Mouse (Mus musculus) limb, embryonic 13.5 days (tissue): ENCODE data around the gene Selenow. TPM values are rescaled to one million over a fixed set of nuclear protein-coding genes. Genes with fewer than 3 reads are reported as not detected.
A peak's percentile ranks its signal among the peaks of the same experiment; 100 is the strongest.

Experiments
- ATAC-seq: fragments of 200-750 bp; cut with Nextera tagmentation; 2 replicates; pipeline ENCODE4 v1.8.0; 2017; ENCODE audit warnings: low read depth, moderate number of reproducible peaks, moderate TSS enrichment; ENCODE audit not compliant: low FRiP score
- H3K27ac ChIP-seq: fragments of 300-500 bp; sonication (generic); 2 replicates; pipeline ENCODE4 v1.5.1; 2015; ENCODE audit warnings: inconsistent platforms, mild to moderate bottlenecking, moderate library complexity
- H3K27me3 ChIP-seq: fragments of 300-500 bp; sonication (generic); 2 replicates; pipeline ENCODE4 v1.6.1; 2015; ENCODE audit warnings: mild to moderate bottlenecking, inconsistent platforms
- H3K36me3 ChIP-seq: fragments of 300-500 bp; sonication (generic); 2 replicates; pipeline ENCODE4 v1.6.1; 2015; ENCODE audit warnings: inconsistent platforms, mild to moderate bottlenecking, moderate library complexity
- H3K4me1 ChIP-seq: fragments of 300-500 bp; sonication (generic); 2 replicates; pipeline ENCODE4 v1.6.1; 2015; ENCODE audit warnings: inconsistent platforms
- H3K4me2 ChIP-seq: fragments of 300-500 bp; sonication (generic); replicated peaks from 2 replicates; pipeline ENCODE4 v1.6.1; 2015; ENCODE audit warnings: inconsistent platforms, mild to moderate bottlenecking, moderate library complexity
- H3K4me3 ChIP-seq: fragments of 300-500 bp; sonication (generic); 2 replicates; pipeline ENCODE4 v1.5.1; 2015; ENCODE audit warnings: moderate library complexity, mild to moderate bottlenecking, inconsistent platforms
- H3K9ac ChIP-seq: fragments of 300-500 bp; sonication (generic); 2 replicates; pipeline ENCODE4 v1.6.1; 2015; ENCODE audit warnings: mild to moderate bottlenecking, inconsistent platforms
- H3K9me3 ChIP-seq: fragments of 300-500 bp; sonication (generic); 2 replicates; pipeline ENCODE4 v1.6.1; 2016; ENCODE audit warnings: inconsistent platforms
- WGBS: fragments of 180-500 bp; shearing (Covaris S2); methylation state at CpG from one replicate; pipeline ENCODE4 v1.1.7; 2015; 5-methylcytosine and 5-hydroxymethylcytosine counted together
- polyA plus RNA-seq: library from polyadenylated mRNA; unstranded; fragments of >200 nt; fragmentation: Nextera tagmentation; extraction: Ambion mirVana; gene quantifications from 2 replicates; pipeline ENCODE4 v1.2.1, GENCODE M21; 2015

The Selenow gene
- polyA plus RNA-seq, 1 experiment from 2014 or later, result 943 TPM

DNA sequence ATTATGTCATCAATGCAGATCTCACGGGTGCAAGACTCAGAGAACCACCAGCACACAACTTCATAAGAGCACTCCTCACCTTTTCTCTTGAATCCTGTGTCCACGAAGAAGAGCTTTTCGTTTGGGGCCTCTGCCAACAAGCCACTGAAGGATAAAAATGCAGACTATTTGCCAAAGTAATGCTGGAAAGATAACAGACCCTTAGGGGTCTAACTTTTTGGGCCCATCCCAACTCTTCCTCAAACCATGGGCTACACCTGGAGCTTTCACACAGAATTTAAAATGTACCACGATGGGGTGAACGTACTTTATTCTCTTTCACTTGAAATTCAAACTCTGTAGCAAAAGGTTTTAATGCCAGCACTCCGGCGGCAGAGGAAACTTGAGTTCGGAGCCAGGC is 23.0 kb upstream of the Selenow start:
- no peak for ATAC-seq
- 0 out of 2 replicates have a peak, but pooled peaks cover 4% of the 10 kb centered on the region for H3K27me3 ChIP-seq
- peak overlapping the region; percentile 91 for H3K4me2 ChIP-seq
- H3K36me3 ChIP-seq, result peaks cover 51% of the 10 kb centered on the region
- H3K4me1 ChIP-seq, result peaks cover 27% of the 10 kb centered on the region
- peak overlapping the region; percentile 69 for H3K4me3 ChIP-seq
- peak overlapping the region; percentile 75 for H3K9ac ChIP-seq
- WGBS, result 7% methylated on average over 8 of the region's 8 CpGs
- H3K27ac ChIP-seq, result peak overlapping the region; percentile 93
- no peaks in the 10 kb centered on the region for H3K9me3 ChIP-seq

DNA sequence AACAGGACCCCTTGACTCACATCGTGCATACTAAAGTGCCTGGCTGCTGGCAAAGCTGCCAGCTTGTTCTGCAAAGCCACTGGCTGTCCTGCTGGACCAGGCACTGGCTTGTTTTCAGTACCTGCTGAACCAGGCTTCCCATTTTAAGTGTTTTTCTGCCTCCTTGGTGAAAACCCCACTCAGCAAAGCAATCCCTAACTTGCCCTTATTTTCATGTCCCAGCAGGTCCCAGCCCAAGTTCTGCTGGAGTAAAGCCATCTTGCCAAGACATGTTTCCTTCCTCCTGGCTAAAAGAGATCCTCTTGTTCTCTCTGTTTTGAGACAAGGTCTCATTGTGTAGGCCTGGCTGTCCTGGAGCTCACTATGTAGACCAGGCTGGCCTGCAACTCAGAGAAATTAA is 22.1 kb upstream of the Selenow start:
- H3K4me3 ChIP-seq, result peak overlapping the region; percentile 69
- peak overlapping the region; percentile 25; the same call in 1 of the 2 replicates for H3K9ac ChIP-seq
- H3K9me3 ChIP-seq, result no peaks in the 10 kb centered on the region
- WGBS, result 92% methylated on average over 1 of the region's 1 CpGs
- peaks cover 52% of the 10 kb centered on the region for H3K36me3 ChIP-seq
- H3K27me3 ChIP-seq, result 0 out of 2 replicates have a peak, but pooled peaks cover under 1% of the 10 kb centered on the region
- no peak for ATAC-seq
- H3K4me2 ChIP-seq, result peak overlapping the region; percentile 91
- no peak overlapping the region for H3K27ac ChIP-seq
- peaks cover 27% of the 10 kb centered on the region for H3K4me1 ChIP-seq

DNA sequence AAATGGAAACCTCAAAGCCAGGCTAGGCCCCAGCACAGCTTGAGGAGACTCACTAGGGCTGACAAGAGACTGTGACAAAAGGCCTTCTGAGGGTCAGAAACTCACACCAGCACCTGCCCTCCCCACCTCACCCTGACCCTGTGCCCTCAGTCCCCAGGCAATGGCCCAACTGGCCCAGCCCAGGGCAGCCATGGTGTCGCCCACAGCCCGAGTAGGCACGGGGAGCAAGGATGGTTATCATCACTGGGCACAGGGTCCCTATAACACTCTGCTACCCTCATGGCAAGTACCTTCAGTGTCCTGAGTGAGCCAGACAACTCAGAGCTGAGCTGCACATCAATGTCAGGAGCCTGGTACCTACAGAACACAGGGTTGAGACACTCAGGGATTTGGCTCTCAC is 16.4 kb upstream of the Selenow start:
- H3K27me3 ChIP-seq, result no peaks in the 10 kb centered on the region
- no peak overlapping the region for H3K4me3 ChIP-seq
- WGBS, result 98% methylated on average over 3 of the region's 3 CpGs
- H3K36me3 ChIP-seq, result peaks cover 86% of the 10 kb centered on the region
- H3K9me3 ChIP-seq, result no peaks in the 10 kb centered on the region
- no peak overlapping the region for H3K4me2 ChIP-seq
- H3K9ac ChIP-seq, result no peak overlapping the region
- peaks cover 3% of the 10 kb centered on the region; the same call in 1 of the 2 replicates for H3K4me1 ChIP-seq
- no peak overlapping the region; the same call in 1 of the 2 replicates for H3K27ac ChIP-seq
- no peak for ATAC-seq

DNA sequence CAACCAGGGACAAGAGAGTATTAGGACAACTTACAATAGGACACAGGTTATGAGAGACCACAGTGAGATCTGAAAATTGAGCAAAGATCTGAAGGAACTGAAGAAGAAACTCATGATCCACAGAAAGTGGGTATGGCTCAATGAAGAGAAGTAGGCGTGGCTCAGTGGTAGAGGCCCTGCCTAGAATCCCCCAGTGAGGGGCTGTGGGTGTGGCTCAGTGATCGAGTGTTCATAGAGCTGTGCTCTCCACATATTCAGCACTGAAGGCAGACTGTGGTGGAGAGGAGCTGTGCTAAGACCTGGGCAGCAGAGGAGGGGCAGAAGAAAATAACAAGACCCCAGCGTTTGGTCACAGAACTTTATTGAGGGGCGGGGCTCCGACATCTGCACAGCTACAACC is 15.3 kb upstream of the Selenow start:
- Histone ChIP-seq H3K9ac (no peak overlapping the region), H3K36me3 (peaks cover 74% of the 10 kb centered on the region), H3K4me3 (no peak overlapping the region), H3K27me3 (no peaks in the 10 kb centered on the region), H3K4me2 (no peak overlapping the region), H3K9me3 (no peaks in the 10 kb centered on the region), H3K27ac (no peak overlapping the region), H3K4me1 (peaks cover 6% of the 10 kb centered on the region; the same call in 1 of the 2 replicates)
- WGBS, result 86% methylated on average over 5 of the region's 5 CpGs
- no peak for ATAC-seq

DNA sequence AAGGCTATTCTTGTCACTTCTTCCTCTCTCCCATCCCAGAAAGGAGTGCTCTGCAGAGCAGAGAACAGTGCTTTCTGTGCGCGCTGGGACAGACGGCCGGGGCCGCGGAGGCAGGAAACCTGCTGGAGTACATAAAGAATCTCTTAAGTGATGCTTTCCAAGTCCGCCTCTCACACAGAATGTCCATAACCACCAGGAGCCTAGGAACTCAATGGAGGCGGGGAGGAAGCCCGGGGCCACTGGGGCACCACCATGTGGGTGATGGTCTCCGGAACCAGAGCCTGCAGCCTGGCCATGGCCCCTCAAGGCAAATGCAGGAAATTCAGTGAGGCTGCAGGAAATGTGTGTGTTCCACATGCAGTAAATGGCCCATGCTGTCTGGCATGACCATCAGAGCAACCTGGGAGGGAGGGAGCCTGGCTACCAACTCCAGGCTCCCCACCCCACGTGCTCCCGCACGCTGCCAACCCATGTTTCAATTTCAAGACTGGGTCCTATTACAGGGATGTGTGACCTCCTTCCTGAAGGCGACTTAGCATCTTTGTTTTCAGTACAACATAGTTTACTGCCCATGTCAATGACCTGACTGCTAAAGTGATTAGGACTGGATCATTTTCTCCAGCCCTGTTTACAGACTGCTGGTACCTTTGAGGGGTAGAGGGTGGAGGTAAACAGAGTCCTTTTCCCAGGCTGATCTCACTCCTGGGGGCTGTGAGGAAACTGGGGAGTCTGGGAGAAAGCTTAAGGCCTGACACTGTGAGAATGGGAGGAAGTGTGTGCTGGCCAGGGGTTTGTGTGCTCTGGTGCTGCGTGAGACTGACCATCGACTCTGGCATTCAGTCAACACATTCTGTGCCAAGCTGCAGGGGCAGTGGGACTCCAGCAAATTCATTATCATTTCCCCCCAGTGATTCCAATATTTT is 11.5 kb upstream of the Selenow start:
- H3K27ac ChIP-seq, result peak overlapping the region; percentile 2; the same call in 1 of the 2 replicates
- H3K9me3 ChIP-seq, result no peaks in the 10 kb centered on the region
- H3K4me3 ChIP-seq, result no peak overlapping the region
- H3K36me3 ChIP-seq, result peaks cover 36% of the 10 kb centered on the region
- peaks cover 6% of the 10 kb centered on the region; the same call in 1 of the 2 replicates for H3K4me1 ChIP-seq
- WGBS, result 54% methylated on average over 16 of the region's 16 CpGs
- H3K4me2 ChIP-seq, result no peak overlapping the region
- ATAC-seq, result no peak
- no peak overlapping the region for H3K9ac ChIP-seq
- H3K27me3 ChIP-seq, result no peaks in the 10 kb centered on the region

DNA sequence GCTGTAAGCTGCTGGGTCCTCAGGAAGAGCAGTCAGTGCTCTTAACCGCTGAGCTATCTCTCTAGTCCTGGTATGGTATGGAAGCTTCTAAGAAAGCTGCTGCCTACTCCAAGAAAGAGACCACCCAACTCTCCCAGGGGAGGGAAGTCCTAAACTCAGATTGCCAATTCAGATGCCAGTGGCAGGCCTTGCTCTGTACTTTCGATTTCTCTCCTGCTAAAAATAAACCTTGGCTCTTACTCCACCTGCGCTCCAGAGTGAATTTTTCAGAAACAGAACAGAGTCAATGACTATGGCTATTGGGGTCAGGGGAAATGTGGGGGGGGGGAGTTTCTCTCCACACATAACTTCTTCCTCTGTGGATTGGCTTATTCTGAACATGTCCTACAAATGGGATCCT is 9.4 kb upstream of the Selenow start:
- H3K4me1 ChIP-seq, result peaks cover 6% of the 10 kb centered on the region; the same call in 1 of the 2 replicates

DNA sequence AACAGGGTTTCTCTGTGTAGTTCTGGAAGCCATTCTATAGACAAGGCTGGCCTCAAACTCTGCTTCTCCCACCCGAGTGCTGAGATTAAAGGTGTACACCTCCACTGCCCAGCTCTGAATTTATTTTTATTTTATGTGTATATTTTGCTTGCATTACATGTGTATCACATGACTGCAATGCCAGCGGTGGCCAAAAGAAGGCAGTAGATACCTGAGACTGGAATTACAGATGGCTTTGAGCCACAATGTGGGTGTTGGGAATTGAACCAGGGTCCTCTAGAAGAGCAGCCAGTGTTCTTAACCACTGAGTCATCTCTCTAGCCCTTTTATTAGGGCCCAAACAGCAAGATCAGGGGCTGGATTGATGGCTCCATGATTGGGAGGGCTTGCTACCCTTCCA is 8.3 kb upstream of the Selenow start:
- Histone ChIP-seq H3K27me3 (no peaks in the 10 kb centered on the region), H3K4me3 (no peak overlapping the region), H3K36me3 (peaks cover 5% of the 10 kb centered on the region), H3K9ac (no peak overlapping the region), H3K9me3 (no peaks in the 10 kb centered on the region), H3K4me2 (no peak overlapping the region), H3K4me1 (peaks cover 6% of the 10 kb centered on the region; the same call in 1 of the 2 replicates), H3K27ac (no peak overlapping the region)
- WGBS, result 62% methylated on average over 2 of the region's 2 CpGs
- ATAC-seq, result no peak

More for the DNA sequence above, 9.4 kb upstream of the Selenow start:
- Histone ChIP-seq H3K4me2 (no peak overlapping the region), H3K9me3 (no peaks in the 10 kb centered on the region), H3K36me3 (peaks cover 16% of the 10 kb centered on the region), H3K27ac (no peak overlapping the region), H3K4me3 (no peak overlapping the region), H3K27me3 (no peaks in the 10 kb centered on the region), H3K9ac (no peak overlapping the region)
- ATAC-seq, result no peak
- WGBS, result 84% methylated on average over 3 of the region's 3 CpGs

DNA sequence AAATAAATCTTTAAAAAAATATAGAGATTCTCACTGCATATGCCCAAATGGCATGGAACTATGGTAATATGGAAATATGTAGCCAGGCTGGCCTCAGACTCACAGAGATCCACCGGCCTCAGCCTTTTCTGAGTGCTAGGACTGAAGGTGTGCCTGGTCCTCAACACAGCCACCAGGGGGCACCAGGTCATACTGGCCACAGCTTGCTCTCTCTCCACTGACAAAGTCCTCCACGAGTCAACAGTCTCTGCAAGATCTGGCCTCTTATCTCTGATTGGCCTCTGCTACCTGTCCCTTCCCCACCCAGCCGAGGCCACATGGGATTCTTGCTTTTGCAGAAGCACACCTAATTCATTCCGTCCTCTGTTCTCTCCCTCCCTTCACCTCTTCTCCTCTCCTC is 7.7 kb upstream of the Selenow start:
- Histone ChIP-seq H3K27ac (no peak overlapping the region), H3K36me3 (no peaks in the 10 kb centered on the region), H3K9me3 (no peaks in the 10 kb centered on the region), H3K9ac (no peak overlapping the region), H3K27me3 (no peaks in the 10 kb centered on the region), H3K4me1 (peaks cover 6% of the 10 kb centered on the region; the same call in 1 of the 2 replicates), H3K4me3 (no peak overlapping the region), H3K4me2 (no peak overlapping the region)
- WGBS, result 36% methylated on average over 4 of the region's 4 CpGs
- no peak for ATAC-seq

DNA sequence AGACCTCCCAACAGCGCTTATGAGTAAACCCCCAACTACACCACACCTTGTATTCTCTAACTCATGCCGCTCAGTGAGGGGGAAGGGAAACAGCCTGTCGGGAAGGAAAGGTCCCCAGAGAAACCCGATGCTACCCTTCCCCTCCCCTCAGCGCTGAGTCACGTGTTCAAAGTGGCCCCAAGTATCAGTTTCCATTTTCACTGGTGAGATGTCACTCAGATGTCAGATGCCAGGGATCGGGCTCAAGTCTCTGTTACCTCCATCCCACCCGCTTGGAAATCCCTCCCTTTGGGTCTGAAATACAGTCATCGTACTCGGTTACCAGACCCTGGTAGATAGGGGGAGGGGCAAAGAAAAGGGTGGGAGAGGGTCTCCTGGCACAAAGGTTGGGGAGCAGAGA is 406 bp downstream of the Selenow start:
- no peaks in the 10 kb centered on the region for H3K27me3 ChIP-seq
- 0% methylated on average over 10 of the region's 10 CpGs for WGBS
- peak; percentile 46 for ATAC-seq

DNA sequence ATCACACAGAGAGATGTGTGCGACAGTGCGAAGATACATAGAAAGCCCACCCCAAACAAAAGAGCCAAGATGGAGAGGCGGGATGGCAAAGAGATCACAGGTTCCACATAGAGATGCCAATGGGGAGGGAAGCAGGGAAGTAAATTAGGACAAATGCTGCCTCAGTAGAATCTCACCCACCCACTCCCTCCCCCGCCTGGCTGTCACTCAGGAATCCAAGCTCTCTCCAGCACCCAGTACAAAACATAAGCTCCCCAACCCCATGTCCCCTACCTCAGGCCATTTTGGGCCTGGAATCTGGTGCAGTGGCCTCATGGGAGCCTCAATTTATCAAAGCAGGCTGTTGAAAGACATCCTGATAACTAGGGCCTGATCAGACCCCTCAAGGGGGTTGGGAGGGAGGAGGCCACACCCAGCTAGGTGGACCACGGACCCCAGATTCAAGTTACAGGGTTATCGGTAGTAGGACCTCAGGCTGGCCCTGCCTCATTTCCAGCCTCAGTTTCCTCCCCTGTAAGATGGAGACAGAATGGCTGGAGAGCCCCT is 1.5 kb downstream of the Selenow start:
- ATAC-seq, result no peak
- Histone ChIP-seq H3K27me3 (no peaks in the 10 kb centered on the region), H3K9ac (peak overlapping the region; percentile 80), H3K4me3 (peak overlapping the region; percentile 77), H3K9me3 (no peaks in the 10 kb centered on the region), H3K4me2 (peak overlapping the region; percentile 76), H3K27ac (no peak overlapping the region), H3K36me3 (peaks cover 39% of the 10 kb centered on the region), H3K4me1 (peaks cover 24% of the 10 kb centered on the region)
- WGBS, result 88% methylated on average over 6 of the region's 6 CpGs

More for the DNA sequence above, 406 bp downstream of the Selenow start:
- no peaks in the 10 kb centered on the region for H3K9me3 ChIP-seq
- H3K27ac ChIP-seq, result peak overlapping the region; percentile 81
- peak overlapping the region; percentile 76 for H3K4me2 ChIP-seq
- peak overlapping the region; percentile 80 for H3K9ac ChIP-seq
- peak overlapping the region; percentile 77 for H3K4me3 ChIP-seq
- H3K4me1 ChIP-seq, result peaks cover 24% of the 10 kb centered on the region
- H3K36me3 ChIP-seq, result peaks cover 35% of the 10 kb centered on the region

DNA sequence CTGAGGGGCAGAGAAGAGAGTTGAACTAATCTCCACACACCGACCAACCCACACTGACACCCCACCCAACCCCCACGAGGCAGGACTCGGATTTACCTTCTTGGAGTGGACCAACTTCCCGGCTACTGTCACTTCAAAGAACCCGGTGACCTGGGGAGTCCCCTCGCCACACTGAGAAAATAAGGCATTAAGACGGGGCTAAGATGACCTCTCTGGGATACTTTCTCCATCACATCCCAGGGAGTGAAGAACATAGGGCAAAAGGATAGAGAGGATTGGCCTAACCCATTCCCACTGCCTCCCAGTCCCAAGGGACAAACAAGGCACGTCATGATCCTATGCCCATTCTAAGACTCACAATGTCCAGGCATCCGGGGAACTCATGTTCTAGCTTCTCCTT is 2.3 kb downstream of the Selenow start:
- Histone ChIP-seq H3K4me2 (peak overlapping the region; percentile 76), H3K9ac (no peak overlapping the region), H3K4me1 (peaks cover 24% of the 10 kb centered on the region), H3K36me3 (peaks cover 39% of the 10 kb centered on the region), H3K9me3 (no peaks in the 10 kb centered on the region), H3K27ac (no peak overlapping the region), H3K27me3 (no peaks in the 10 kb centered on the region), H3K4me3 (peak overlapping the region; percentile 77)
- 95% methylated on average over 9 of the region's 9 CpGs for WGBS
- no peak for ATAC-seq

DNA sequence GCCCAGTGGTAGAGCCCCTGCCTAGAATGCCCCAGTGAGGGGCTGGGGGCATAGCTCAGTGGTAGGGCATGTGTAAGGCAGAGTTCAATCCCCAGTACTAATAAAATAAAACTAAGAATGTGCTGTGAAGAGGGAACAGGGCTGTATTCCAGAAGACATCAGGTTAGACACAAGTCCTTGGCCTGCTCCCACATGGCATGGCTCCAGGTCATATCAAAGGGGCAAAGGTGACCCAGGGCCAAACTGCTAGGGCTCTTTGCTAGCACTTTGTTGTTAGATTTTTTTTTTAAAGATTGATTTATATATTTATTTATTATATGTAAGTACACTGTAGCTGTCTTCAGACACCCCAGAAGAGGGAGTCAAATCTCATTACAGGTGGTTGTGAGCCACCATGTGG is 3.8 kb downstream of the Selenow start:
- no peak for ATAC-seq
- no peak overlapping the region for H3K9ac ChIP-seq
- H3K4me2 ChIP-seq, result no peak overlapping the region
- peaks cover 24% of the 10 kb centered on the region for H3K4me1 ChIP-seq
- no peaks in the 10 kb centered on the region for H3K27me3 ChIP-seq
- no peak overlapping the region for H3K27ac ChIP-seq
- H3K36me3 ChIP-seq, result peaks cover 39% of the 10 kb centered on the region
- no peaks in the 10 kb centered on the region for H3K9me3 ChIP-seq
- no peak overlapping the region for H3K4me3 ChIP-seq
